Mouse (Mus musculus) inflammation-experienced regulatory T-cells, adult 6 months (primary cell): ENCODE measurements around the gene Gjc1. TPM values are rescaled to one million over a fixed set of nuclear protein-coding genes. Genes with fewer than 3 reads are reported as not detected.

Experiments
- ATAC-seq: one replicate; pipeline ENCODE4 v1.8.0; 2017
- polyA plus RNA-seq, 3 experiments: library from polyadenylated mRNA; unstranded; fragments of 100-300 nt; shearing (Covaris generic); gene quantifications; one replicate each; pipeline ENCODE4 v1.2.1; 2017

Gjc1 gene
- not detected for polyA plus RNA-seq

GRCm38 (mm10) chr11:102819021-102819782 is at the start of gene Gjc1:
Gjc1 (minus strand) TSS chr11:102819700.
- ATAC-seq, result no peak

DNA sequence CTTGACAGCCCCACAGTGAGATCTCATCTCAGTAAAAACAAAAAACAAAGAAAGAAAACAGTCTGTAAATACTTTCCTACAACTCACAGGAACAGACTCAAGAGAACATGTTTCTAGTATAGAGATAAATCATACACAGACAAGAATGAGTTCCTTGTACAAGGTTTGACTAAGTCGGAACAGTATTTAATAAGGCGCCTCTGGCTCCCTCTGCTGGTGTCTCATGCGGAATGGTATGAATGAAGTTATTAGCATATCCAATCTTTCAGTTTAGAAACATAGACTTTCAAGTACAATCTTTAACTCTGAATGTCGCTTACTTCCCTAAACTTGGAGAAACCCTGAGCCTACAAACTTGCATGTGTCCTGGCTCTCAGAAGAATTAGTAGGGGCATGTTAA is 44.8 kb upstream of the Gjc1 start:
- no peak for ATAC-seq

DNA sequence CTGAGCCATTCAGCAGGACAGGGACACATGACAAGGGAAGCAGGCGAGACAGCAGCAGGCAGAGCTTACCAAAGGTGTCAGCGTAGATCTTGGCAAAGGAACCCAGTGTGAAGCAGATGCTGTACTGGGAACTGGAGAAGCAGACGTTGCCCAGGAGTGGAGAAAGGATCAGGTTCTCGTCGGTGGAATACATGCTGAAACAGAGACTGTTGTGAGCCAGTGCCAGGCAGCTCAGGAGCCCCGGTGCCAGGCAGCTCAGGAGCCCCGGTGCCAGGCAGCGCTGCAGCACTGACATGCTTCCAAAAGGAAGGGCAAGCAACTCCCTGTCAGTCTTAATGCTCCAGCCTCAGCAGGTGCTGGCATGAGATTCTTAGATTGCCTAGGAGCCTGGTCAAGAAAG is 40.4 kb upstream of the Gjc1 start:
- no peak for ATAC-seq

GRCm38 (mm10) chr11:102858951-102859350 is 39.5 kb upstream of the Gjc1 start:
- no peak for ATAC-seq

GRCm38 (mm10) chr11:102855941-102856340 is 36.4 kb upstream of the Gjc1 start:
- no peak for ATAC-seq

DNA sequence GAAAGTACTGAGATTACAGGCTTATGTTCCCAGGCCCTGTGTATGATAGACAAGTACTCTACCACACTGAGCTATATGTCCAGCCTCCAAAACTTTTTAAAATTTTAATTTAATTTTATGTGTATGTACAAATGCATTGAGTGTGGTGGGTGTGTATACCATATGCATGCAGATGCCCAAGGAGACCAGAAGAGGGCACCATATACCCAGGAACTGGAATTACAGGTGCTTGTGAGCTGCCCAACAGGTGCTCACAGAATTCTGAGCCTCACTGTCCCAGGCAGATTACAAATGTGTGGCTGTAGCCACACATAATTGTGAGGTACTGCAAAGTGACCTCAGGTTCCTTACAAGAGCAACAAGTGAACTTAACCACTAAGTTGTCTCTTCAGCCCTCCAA is 34.3 kb upstream of the Gjc1 start:
- ATAC-seq, result no peak

GRCm38 (mm10) chr11:102851883-102852282 is 32.4 kb upstream of the Gjc1 start:
- ATAC-seq, result no peak

DNA sequence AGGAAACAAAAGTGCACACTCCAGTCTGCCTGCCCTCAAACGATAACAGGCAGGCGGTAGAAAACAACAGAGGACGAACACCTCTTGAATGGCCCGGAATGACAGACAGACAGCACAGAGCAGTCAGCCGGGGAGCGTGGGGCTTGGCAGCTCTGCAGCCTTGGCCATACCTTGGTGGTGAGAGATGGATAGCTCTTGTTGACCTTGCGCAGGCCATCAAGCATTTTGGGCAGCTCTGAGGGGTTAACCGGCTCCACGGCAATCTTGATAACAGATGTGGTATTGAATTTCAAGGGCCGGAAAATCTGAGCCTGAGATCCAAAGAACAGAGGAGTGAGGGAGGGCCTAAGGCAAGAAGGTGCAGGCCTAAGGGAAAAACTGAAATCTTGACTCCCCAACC is 26.4 kb upstream of the Gjc1 start:
- no peak for ATAC-seq

- no peak for ATAC-seq
Observed at GRCm38 (mm10) chr11:102838616-102839150, 19.2 kb upstream of the Gjc1 start.

- ATAC-seq, result no peak
Observed at GRCm38 (mm10) chr11:102838126-102838525, 18.6 kb upstream of the Gjc1 start.

DNA sequence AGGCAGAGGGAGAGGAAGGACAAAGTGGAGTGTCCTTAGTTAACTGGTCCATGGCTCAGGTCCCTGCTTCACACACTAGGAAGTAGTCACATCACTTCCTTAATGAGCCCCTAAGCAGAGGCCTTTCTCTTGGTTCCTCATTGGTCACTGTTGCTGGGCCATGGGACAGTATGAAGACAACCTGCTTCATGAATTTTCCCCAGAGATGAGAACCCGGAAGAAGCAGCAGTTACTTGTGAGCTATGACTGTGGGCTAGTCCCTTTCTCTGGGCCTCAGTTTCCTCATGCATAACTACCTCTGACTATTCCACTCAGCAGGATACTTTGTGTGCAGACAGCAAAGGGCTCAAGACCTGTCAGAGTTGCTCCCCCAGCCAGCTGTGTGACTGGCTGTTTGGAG is 17.9 kb upstream of the Gjc1 start:
- ATAC-seq, result no peak

- no peak for ATAC-seq
Observed at GRCm38 (mm10) chr11:102836146-102836545, 16.6 kb upstream of the Gjc1 start.

DNA sequence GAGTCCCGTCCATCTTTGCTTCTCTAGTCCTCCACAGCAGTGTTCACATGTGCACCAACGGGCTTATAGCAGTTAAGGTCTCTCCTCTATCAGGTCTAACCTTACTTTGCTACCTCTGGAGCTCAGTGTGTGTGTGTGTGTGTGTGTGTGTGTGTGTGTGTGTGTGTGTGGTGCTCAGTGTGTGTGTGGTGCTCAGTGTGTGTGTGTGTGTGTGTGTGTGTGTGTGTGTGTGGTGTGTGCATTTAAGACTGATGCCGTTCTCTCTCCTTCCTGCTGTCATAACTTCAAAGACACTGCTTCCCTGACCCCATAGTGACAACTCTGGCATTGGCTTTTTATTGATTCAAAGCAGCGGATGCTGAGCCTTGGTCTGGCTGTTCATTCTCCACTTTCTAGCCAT is 16.0 kb upstream of the Gjc1 start, which contains the start of gene Higd1b:
Higd1b (plus strand) TSS at position 301 of the 400 bp plus-strand sequence.
- no peak for ATAC-seq

DNA sequence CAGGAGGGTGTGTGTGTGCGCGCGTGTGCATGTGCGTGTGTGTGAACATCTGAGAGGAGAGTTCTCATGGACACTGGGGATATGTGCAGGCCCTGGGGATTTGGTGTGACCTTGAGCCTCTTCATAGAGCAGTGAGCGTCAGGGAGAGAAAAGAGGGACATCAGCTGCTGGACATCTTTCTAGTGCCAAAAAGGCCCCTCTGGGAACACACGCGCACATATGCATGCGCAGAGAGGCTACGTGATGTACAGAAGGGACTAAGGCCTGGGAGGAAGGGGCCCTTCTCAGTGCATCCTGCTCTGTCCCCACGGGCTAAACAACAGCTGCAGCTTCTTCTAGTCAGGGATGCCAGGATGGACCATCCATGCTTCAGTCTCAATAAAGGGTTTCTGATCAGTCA is 14.7 kb upstream of the Gjc1 start:
- ATAC-seq, result no peak

GRCm38 (mm10) chr11:102832700-102833297 is 13.3 kb upstream of the Gjc1 start:
- no peak for ATAC-seq

DNA sequence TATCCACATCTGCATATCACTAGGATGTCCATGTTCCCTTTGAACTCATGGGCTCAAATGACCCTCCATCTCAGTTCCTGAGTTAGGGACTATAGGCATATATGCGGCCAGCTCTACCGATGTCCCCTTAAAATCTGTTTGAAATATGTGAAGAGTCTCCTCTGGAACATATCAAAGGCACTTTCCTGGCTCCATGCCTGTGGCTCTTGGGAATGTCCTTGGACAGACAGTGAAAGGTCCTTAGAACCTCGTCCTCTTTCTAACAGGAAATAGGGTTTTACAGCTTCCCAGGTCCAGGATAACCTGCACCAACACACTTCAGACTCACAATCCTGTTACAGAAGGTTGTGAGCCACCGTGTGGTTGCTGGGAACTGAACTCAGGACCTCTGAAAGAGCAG is 10.8 kb upstream of the Gjc1 start:
- ATAC-seq, result no peak

- ATAC-seq, result no peak
Observed at GRCm38 (mm10) chr11:102827097-102827496, 7.6 kb upstream of the Gjc1 start.

- no peak for ATAC-seq
Observed at GRCm38 (mm10) chr11:102826476-102826875, 7.0 kb upstream of the Gjc1 start.

DNA sequence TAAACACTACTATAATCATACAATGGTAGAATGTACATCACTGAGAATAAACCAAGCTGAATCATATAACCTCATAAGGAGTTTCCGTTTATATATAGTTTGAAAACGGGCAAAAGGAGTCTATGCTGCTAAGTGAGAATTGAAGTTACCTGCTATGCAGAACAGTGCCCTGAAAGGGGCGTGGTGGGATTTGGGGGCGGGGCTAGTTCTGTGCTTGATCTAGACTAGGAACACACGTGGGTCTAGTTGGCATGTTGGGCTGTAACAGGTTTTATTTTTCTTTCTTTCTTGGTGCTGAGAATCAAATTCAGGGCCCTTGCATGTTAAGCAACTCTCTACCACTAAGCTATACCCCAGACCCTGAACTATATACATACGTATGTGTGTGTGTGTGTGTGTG is 1.7 kb upstream of the Gjc1 start:
- no peak for ATAC-seq

DNA sequence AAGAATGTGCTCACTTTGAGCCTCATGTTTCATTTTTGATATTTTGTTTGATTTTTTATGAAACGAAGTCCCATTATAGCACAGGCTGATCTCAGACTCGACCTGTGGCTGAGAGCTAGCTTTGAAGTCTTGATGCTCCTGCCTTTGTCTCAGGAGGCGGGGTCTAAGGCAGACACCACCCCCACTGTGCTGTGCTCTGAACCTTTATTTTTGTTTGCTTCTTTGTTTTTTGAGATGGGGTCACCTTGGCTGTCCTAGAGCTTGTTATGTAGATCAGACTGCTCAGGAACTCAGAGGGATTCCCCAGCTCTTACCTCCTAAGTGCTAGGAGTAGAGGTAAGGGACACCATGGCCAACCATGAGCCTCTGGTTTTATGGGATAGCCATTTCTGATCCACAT is 932 bp upstream of the Gjc1 start:
- no peak for ATAC-seq

GRCm38 (mm10) chr11:102819783-102820385 is 384 bp upstream of the Gjc1 start:
- no peak for ATAC-seq

DNA sequence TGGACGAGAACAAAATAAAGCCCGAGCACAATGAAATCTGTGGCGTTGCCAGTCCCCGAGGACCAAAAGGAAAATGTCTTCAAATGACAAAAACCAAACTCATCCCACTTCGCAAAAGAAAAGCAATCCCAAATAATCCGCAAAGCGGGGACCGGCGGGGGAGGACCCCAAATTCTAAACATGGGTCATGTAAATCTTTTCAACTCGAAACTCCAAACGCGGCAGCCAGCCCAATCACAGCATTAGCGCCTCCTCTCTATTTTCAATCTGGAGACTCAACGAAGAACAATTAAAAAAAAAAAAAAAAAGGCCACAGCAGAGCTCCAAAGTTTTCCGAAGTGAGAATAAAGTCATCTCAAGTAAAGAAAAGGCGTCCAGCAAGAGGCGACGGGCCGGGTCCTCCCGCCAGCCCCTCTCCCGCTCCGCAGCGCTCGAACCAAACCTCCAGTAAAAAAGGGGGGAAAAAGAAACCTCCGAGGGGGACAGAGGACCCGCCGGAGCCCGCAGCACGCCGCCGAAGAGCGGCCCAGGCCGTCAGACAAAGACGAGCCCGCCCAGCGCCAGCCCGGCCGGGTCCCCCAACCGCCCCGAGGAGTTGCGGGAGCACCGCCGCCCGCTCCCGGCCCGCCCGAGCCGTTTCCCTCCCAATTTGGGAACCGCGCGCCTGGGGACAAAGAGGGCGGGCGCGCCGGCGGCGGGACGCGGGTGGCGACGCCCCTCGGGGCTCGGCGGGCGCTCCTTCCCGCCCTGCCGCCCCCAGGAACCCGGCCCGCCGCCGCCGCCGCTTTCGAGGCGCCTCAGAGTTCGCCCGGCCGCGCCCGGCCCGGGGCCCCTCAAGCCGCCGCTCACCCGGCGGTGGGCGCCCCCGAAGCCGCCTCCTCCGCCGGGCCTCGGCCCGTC is 1.1 kb downstream of the Gjc1 start:
- ATAC-seq, result no peak

GRCm38 (mm10) chr11:102814881-102815280 is 4.6 kb downstream of the Gjc1 start:
- no peak for ATAC-seq
